19 mouse cellular contexts compared by ENCODE assay signal in genomic region chr9:118676692-118677091, GRCm38 (mm10).
DNase-seq lines count a peak whose midpoint lies in the region; ATAC-seq and TF ChIP-seq lines count a peak whose summit lies in the region.
"Had no signal": no experiment of that assay in that cellular context is flagged by ENCODE, and none has a peak within 500 bp of the region (broad histone marks: within the 10 kb centered on the region; RNA-seq: fewer than 3 reads in every experiment).

No protein-coding gene starts in this region.

- H3K9me3 ChIP-seq in forebrain, embryonic 10.5 days, result no peaks in the 10 kb centered on the region
- H3K9me3 ChIP-seq in forebrain, embryonic 11.5 days (ENCODE audit: control insufficient read depth, low read length), result no peaks in the 10 kb centered on the region
- H3K9me3 ChIP-seq in kidney, embryonic 15.5 days (replicated peaks), result no peaks in the 10 kb centered on the region
- no peaks in the 10 kb centered on the region for H3K9me3 ChIP-seq in midbrain, postnatal 0 days (ENCODE audit: low read length)
- no peaks in the 10 kb centered on the region for H3K9me3 ChIP-seq in midbrain, embryonic 13.5 days
- H3K9me3 ChIP-seq in intestine, postnatal 0 days (ENCODE audit: control insufficient read depth), result no peaks in the 10 kb centered on the region
- H3K9me3 ChIP-seq: embryonic facial prominence, embryonic 15.5 days; forebrain, embryonic 13.5 days; heart, embryonic 12.5 days; liver, embryonic 13.5 days; midbrain, embryonic 15.5 days had no signal

- no peak overlapping the region for H3K4me3 ChIP-seq in forebrain, embryonic 10.5 days
- H3K4me3 ChIP-seq in forebrain, embryonic 11.5 days (ENCODE audit: low read depth, low read length), result no peak overlapping the region
- H3K4me3 ChIP-seq in kidney, embryonic 15.5 days (replicated peaks), result no peak overlapping the region
- H3K4me3 ChIP-seq in midbrain, postnatal 0 days (ENCODE audit: low read depth, low read length), result no peak overlapping the region
- H3K4me3 ChIP-seq in midbrain, embryonic 13.5 days (replicated peaks), result no peak overlapping the region
- H3K4me3 ChIP-seq in intestine, postnatal 0 days (ENCODE audit: low read depth, low read length), result no peak overlapping the region
- H3K4me3 ChIP-seq: embryonic facial prominence, embryonic 15.5 days; forebrain, embryonic 13.5 days; heart, embryonic 12.5 days; liver, embryonic 13.5 days; midbrain, embryonic 15.5 days had no signal

- ATAC-seq in forebrain, embryonic 11.5 days (replicated peaks; ENCODE audit: low FRiP score), result no peak
- no peak for ATAC-seq in kidney, embryonic 15.5 days (replicated peaks; ENCODE audit: low FRiP score)
- ATAC-seq in midbrain, postnatal 0 days (ENCODE audit: low FRiP score), result 0 out of 2 replicates have a peak, but pooled peaks have one; percentile 20
- ATAC-seq in midbrain, embryonic 13.5 days, result no peak; the same call in 1 of the 2 replicates
- no peak for ATAC-seq in intestine, postnatal 0 days
- ATAC-seq: forebrain, embryonic 13.5 days; midbrain, embryonic 15.5 days had no signal

- no peaks in the 10 kb centered on the region for H3K27me3 ChIP-seq in forebrain, embryonic 10.5 days (ENCODE audit: poor library complexity, severe bottlenecking)
- H3K27me3 ChIP-seq in forebrain, embryonic 11.5 days (ENCODE audit: control insufficient read depth, insufficient read depth, low read length), result no peaks in the 10 kb centered on the region
- H3K27me3 ChIP-seq in kidney, embryonic 15.5 days, result no peaks in the 10 kb centered on the region
- H3K27me3 ChIP-seq in midbrain, postnatal 0 days (ENCODE audit: insufficient read depth, low read length), result no peaks in the 10 kb centered on the region
- no peaks in the 10 kb centered on the region for H3K27me3 ChIP-seq in midbrain, embryonic 13.5 days
- no peaks in the 10 kb centered on the region for H3K27me3 ChIP-seq in intestine, postnatal 0 days (replicated peaks; ENCODE audit: control insufficient read depth, insufficient read depth, low read length)
- H3K27me3 ChIP-seq: CH12.LX; embryonic facial prominence, embryonic 15.5 days; forebrain, embryonic 13.5 days; heart, embryonic 12.5 days; liver, embryonic 13.5 days; midbrain, embryonic 15.5 days had no signal

- H3K36me3 ChIP-seq in forebrain, embryonic 10.5 days (replicated peaks), result 0 out of 2 replicates have a peak, but pooled peaks cover 9% of the 10 kb centered on the region
- H3K36me3 ChIP-seq in forebrain, embryonic 11.5 days (ENCODE audit: control insufficient read depth, insufficient read depth, low read length), result no peaks in the 10 kb centered on the region
- H3K36me3 ChIP-seq in kidney, embryonic 15.5 days, result peaks cover 52% of the 10 kb centered on the region
- H3K36me3 ChIP-seq in midbrain, postnatal 0 days (ENCODE audit: insufficient read depth, low read length), result no peaks in the 10 kb centered on the region
- H3K36me3 ChIP-seq in midbrain, embryonic 13.5 days, result no peaks in the 10 kb centered on the region
- H3K36me3 ChIP-seq in intestine, postnatal 0 days (ENCODE audit: control insufficient read depth, insufficient read depth), result peaks cover 6% of the 10 kb centered on the region; the same call in 1 of the 2 replicates
- H3K36me3 ChIP-seq: liver, embryonic 13.5 days; midbrain, embryonic 15.5 days had no signal

- no peak for TF ChIP-seq CTCF in midbrain, postnatal 0 days (IDR thresholded peaks at IDR 0.05)
- TF ChIP-seq CTCF in intestine, postnatal 0 days (IDR thresholded peaks at IDR 0.05; ENCODE audit: low read depth), result no peak

- H3K4me2 ChIP-seq in forebrain, embryonic 11.5 days (ENCODE audit: low read depth, low read length, severe bottlenecking), result no peak overlapping the region
- H3K4me2 ChIP-seq in kidney, embryonic 15.5 days, result no peak overlapping the region
- no peak overlapping the region for H3K4me2 ChIP-seq in midbrain, postnatal 0 days (ENCODE audit: low read depth, low read length, poor library complexity, severe bottlenecking)
- no peak overlapping the region for H3K4me2 ChIP-seq in midbrain, embryonic 13.5 days (replicated peaks)
- H3K4me2 ChIP-seq in intestine, postnatal 0 days (replicated peaks; ENCODE audit: low read depth), result no peak overlapping the region
- H3K4me2 ChIP-seq: embryonic facial prominence, embryonic 15.5 days; forebrain, embryonic 13.5 days; heart, embryonic 12.5 days; liver, embryonic 13.5 days; midbrain, embryonic 15.5 days had no signal

- no peak for DNase-seq in forebrain, embryonic 10.5 days (ENCODE audit: extremely low spot score, low spot score)
- no peak for DNase-seq in forebrain, embryonic 11.5 days (ENCODE audit: low spot score)
- no peak for DNase-seq in kidney, postnatal 36 days
- no peak for DNase-seq in midbrain, postnatal 0 days (ENCODE audit: low spot score)
- no peak for DNase-seq in left cerebral cortex, postnatal 4 days
- DNase-seq: adrenal gland, postnatal 10 days; cerebellum, adult 2 months; gastrocnemius, postnatal 36 days; kidney, adult 2 months; liver, embryonic 13.5 days had no signal

- intact Hi-C loops in left cerebral cortex, postnatal 4 days (cut with DNase I), result no loop called here

- H3K9ac ChIP-seq in forebrain, embryonic 11.5 days (ENCODE audit: low read length), result no peak overlapping the region
- no peak overlapping the region for H3K9ac ChIP-seq in kidney, embryonic 15.5 days
- H3K9ac ChIP-seq in midbrain, postnatal 0 days (replicated peaks; ENCODE audit: low read length, poor library complexity, severe bottlenecking), result no peak overlapping the region
- no peak overlapping the region for H3K9ac ChIP-seq in midbrain, embryonic 13.5 days (replicated peaks)
- no peak overlapping the region for H3K9ac ChIP-seq in intestine, postnatal 0 days (ENCODE audit: low read depth, low read length)
- H3K9ac ChIP-seq: embryonic facial prominence, embryonic 15.5 days; forebrain, embryonic 13.5 days; heart, embryonic 12.5 days; liver, embryonic 13.5 days; midbrain, embryonic 15.5 days had no signal

- 85% methylated on average over 8 of the region's 8 CpGs for WGBS in forebrain, embryonic 10.5 days
- 82% methylated on average over 8 of the region's 8 CpGs for WGBS in forebrain, embryonic 11.5 days
- WGBS in kidney, embryonic 15.5 days, result 86% methylated on average over 8 of the region's 8 CpGs
- 80% methylated on average over 8 of the region's 8 CpGs for WGBS in midbrain, postnatal 0 days
- 82% methylated on average over 8 of the region's 8 CpGs for WGBS in midbrain, embryonic 13.5 days
- WGBS in intestine, postnatal 0 days, result 84% methylated on average over 8 of the region's 8 CpGs

- peaks cover 33% of the 10 kb centered on the region for H3K4me1 ChIP-seq in forebrain, embryonic 10.5 days
- H3K4me1 ChIP-seq in forebrain, embryonic 11.5 days (replicated peaks; ENCODE audit: control insufficient read depth, insufficient read depth, low read length), result peaks cover 7% of the 10 kb centered on the region; the same call in 1 of the 2 replicates
- 0 out of 2 replicates have a peak, but pooled peaks cover 14% of the 10 kb centered on the region for H3K4me1 ChIP-seq in kidney, embryonic 15.5 days
- H3K4me1 ChIP-seq in midbrain, postnatal 0 days (ENCODE audit: insufficient read depth, low read length), result no peaks in the 10 kb centered on the region
- peaks cover 3% of the 10 kb centered on the region; the same call in 1 of the 2 replicates for H3K4me1 ChIP-seq in midbrain, embryonic 13.5 days (replicated peaks)
- H3K4me1 ChIP-seq in intestine, postnatal 0 days (replicated peaks; ENCODE audit: control insufficient read depth, insufficient read depth, low read length), result no peaks in the 10 kb centered on the region; the same call in 1 of the 2 replicates

- H3K27ac ChIP-seq in forebrain, embryonic 10.5 days, result 0 out of 2 replicates have a peak overlapping the region, but pooled peaks have one; percentile 68
- H3K27ac ChIP-seq in forebrain, embryonic 11.5 days (ENCODE audit: low read depth, low read length), result no peak overlapping the region
- 0 out of 2 replicates have a peak overlapping the region, but pooled peaks have one; percentile 54 for H3K27ac ChIP-seq in kidney, embryonic 15.5 days
- no peak overlapping the region for H3K27ac ChIP-seq in midbrain, postnatal 0 days (ENCODE audit: low read depth, low read length)
- H3K27ac ChIP-seq in midbrain, embryonic 13.5 days, result no peak overlapping the region
- no peak overlapping the region for H3K27ac ChIP-seq in intestine, postnatal 0 days (ENCODE audit: low read depth, low read length)
- H3K27ac ChIP-seq: forebrain, embryonic 13.5 days; liver, embryonic 13.5 days; macrophage; midbrain, embryonic 15.5 days had no signal

Comparison
In these comparisons a context has a peak if more than half of its experiments do, and no peak if none do; other contexts are left out.
1. H3K27ac ChIP-seq: peak in forebrain, embryonic 10.5 days (single experiment) and kidney, embryonic 15.5 days (single experiment); none in forebrain, embryonic 11.5 days (single experiment), midbrain, postnatal 0 days (single experiment), midbrain, embryonic 13.5 days (single experiment) and intestine, postnatal 0 days (single experiment).